Mouse (Mus musculus) ES-E14 (cell line): ENCODE measurements at regions not wholly inside any gene's neighbourhood (a gene's known extent, or its start where the extent isn't known, plus 50 kb on each side); places are given as distances from the start of the nearest gene placed in this dataset.
"Not testable (repeated sequence)": the region's sequence is repeated elsewhere in the genome, so short reads cannot be mapped to it uniquely, and the experiment has no call there.

Source experiments
- DNase-seq: peaks from one replicate; pipeline ENCODE4 v3.0.0-alpha.2; 2013; ENCODE audit warnings: low read depth, low spot score
- H3K27ac ChIP-seq: 2 replicates; pipeline ENCODE4 v1.5.1; 2012; ENCODE audit warnings: low read depth, mild to moderate bottlenecking, low read length, moderate library complexity, mixed read lengths; ENCODE audit not compliant: poor library complexity, insufficient read depth, severe bottlenecking
- H3K36me3 ChIP-seq: 2 replicates; pipeline ENCODE4 v1.6.1; 2012; ENCODE audit warnings: mild to moderate bottlenecking, low read length, moderate library complexity, mixed read lengths; ENCODE audit not compliant: control insufficient read depth, poor library complexity, insufficient read depth, severe bottlenecking
- H3K4me1 ChIP-seq, 2 experiments: fragments of 150-350 bp in 1 of 2; sonication (generic) in 1 of 2; 2 replicates each; pipeline ENCODE4 v1.6.1; 2012; ENCODE audit warnings: low read length in 2 of 2, mild to moderate bottlenecking in 1 of 2, mixed read lengths in 1 of 2; ENCODE audit not compliant: control insufficient read depth in 2 of 2, insufficient read depth in 2 of 2, poor library complexity in 1 of 2
- H3K4me3 ChIP-seq, 2 experiments: fragments of 150-350 bp in 1 of 2; sonication (generic) in 1 of 2; 2 replicates each; pipeline ENCODE4 v1.5.1; 2012; ENCODE audit warnings: low read length in 2 of 2, low read depth in 1 of 2, mild to moderate bottlenecking in 1 of 2, mixed read lengths in 1 of 2; ENCODE audit not compliant: insufficient read depth in 1 of 2, poor library complexity in 1 of 2, severe bottlenecking in 1 of 2
- H3K9ac ChIP-seq: 2 replicates; pipeline ENCODE4 v1.6.1; 2012; ENCODE audit warnings: low read depth, mild to moderate bottlenecking, low read length, mixed read lengths; ENCODE audit not compliant: poor library complexity, insufficient read depth, severe bottlenecking
- H3K9me3 ChIP-seq: fragments of 150-350 bp; sonication (generic); 2 replicates; pipeline ENCODE4 v1.6.1; 2012; ENCODE audit warnings: low read depth, mild to moderate bottlenecking, low read length; ENCODE audit not compliant: control insufficient read depth, insufficient read depth
- CHD2 ChIP-seq: IDR thresholded peaks from 2 replicates; pipeline ENCODE4 v1.6.1; 2014; ENCODE audit warnings: mild to moderate bottlenecking, low read depth, low read length, inconsistent platforms
- HCFC1 ChIP-seq: IDR thresholded peaks from 2 replicates; pipeline ENCODE4 v1.6.1; 2012; ENCODE audit warnings: low read length, inconsistent platforms, borderline replicate concordance; ENCODE audit not compliant: insufficient read depth
- MAFK ChIP-seq: IDR thresholded peaks from 2 replicates; pipeline ENCODE4 v1.6.1; 2014; ENCODE audit warnings: mild to moderate bottlenecking, low read depth, low read length, inconsistent platforms; ENCODE audit not compliant: insufficient read depth
- ZC3H11A ChIP-seq: IDR thresholded peaks from 2 replicates; pipeline ENCODE4 v1.6.1; 2012; ENCODE audit warnings: low read depth, mild to moderate bottlenecking, inconsistent platforms, low read length, borderline replicate concordance
- ZNF384 ChIP-seq: IDR thresholded peaks from 2 replicates; pipeline ENCODE4 v1.6.1; 2012; ENCODE audit warnings: low read depth, low read length, inconsistent platforms
- in situ Hi-C, 2 experiments: fragments of 600-800 bp; cut with MboI; formaldehyde crosslinking; loops; one replicate each; pipeline ENCODE4 v1.15.1; 2025; ENCODE audit warnings: low sequenced_read_pairs in 2 of 2, inconsistent platforms in 1 of 2; ENCODE audit not compliant: unreplicated experiment in 2 of 2

DNA sequence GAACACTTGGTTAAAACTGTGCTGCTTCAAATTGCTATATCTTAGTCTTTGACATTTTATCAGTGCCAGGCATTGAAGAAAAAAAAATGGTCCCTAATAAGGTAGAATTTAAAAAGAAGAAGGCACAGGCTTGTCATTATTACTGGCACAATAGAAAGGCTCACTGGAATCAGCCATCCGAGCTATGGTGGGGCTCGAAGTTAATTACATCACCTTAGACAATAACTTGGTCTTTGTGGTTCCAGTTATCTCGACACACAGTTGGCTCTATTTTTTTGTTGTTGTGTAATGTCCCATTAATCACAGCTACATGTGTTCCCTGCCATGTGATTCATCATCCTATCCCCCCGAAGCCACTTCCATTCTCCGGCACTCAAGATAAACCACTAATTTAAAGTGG, 825.1 kb downstream of the Rab28 start:
- TF ChIP-seq HCFC1 = no peak
- no peak for TF ChIP-seq ZNF384
- TF ChIP-seq CHD2 = no peak
- TF ChIP-seq ZC3H11A = no peak
- no peak for TF ChIP-seq MAFK

DNA sequence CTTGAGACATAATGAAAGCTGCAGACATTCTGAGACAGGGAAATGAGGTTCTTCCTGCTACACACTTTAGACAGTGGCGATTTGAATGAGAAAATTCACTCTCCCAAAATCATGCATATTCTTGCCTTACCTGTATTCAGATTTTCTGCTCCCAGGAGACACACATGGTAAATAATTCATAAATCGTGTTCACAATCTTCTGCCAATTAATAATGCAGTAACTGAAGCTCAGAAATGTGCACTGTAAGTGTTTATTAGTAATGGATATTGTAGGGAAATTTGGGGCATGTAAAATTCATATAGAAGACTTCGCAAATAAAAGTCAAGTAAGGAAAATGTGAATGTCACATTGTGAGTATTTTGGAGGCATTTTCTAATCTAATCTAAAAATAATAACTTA, 830.2 kb downstream of the Rab28 start:
- H3K36me3 ChIP-seq = no peaks in the 10 kb centered on the region
- H3K9me3 ChIP-seq = no peaks in the 10 kb centered on the region
- in situ Hi-C loops = no loop called here
- no peak overlapping the region for H3K9ac ChIP-seq
- DNase-seq = no peak
- no peak overlapping the region for H3K27ac ChIP-seq
- H3K4me1 ChIP-seq = no peaks in the 10 kb centered on the region
- H3K4me3 ChIP-seq = no peak overlapping the region
- TF ChIP-seq CHD2 (no peak), ZC3H11A (no peak), HCFC1 (no peak), ZNF384 (no peak), MAFK (no peak)

More for the DNA sequence above, 825.1 kb downstream of the Rab28 start:
- no peaks in the 10 kb centered on the region for H3K36me3 ChIP-seq
- H3K9me3 ChIP-seq = no peaks in the 10 kb centered on the region
- DNase-seq = no peak
- in situ Hi-C loops = no loop called here
- H3K27ac ChIP-seq = no peak overlapping the region
- H3K9ac ChIP-seq = no peak overlapping the region
- no peak overlapping the region for H3K4me3 ChIP-seq
- H3K4me1 ChIP-seq = no peaks in the 10 kb centered on the region

DNA sequence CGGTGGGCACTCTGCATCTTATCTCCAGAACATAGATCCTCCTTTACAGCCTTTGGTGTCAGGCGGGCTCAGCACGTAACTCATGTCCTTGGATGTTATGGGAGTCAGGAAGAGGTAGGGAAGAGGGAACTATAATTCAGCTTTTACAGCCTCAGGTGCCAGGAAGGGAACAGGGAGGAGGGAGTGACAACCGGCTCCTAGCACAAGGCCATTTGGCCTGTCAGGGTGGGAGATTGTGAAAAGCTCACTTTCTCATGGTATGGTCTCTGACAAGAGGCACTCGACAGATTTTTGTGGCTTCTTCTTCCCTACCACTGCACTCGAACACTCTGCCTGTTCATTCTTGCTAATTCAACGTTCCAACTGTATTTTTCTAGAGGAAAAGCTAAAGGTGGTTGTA, 845.6 kb downstream of the Rab28 start:
- DNase-seq, in situ Hi-C loops, H3K4me1 ChIP-seq: not testable (repeated sequence)

More for the DNA sequence above, 845.6 kb downstream of the Rab28 start:
- not testable (repeated sequence) for H3K4me3 ChIP-seq, H3K36me3 ChIP-seq, H3K9me3 ChIP-seq, H3K27ac ChIP-seq, H3K9ac ChIP-seq
